Mouse (Mus musculus) megakaryocyte, adult 5-6 weeks (primary cell): ENCODE measurements around the gene Otub2. TPM values are rescaled to one million over a fixed set of nuclear protein-coding genes. Genes with fewer than 3 reads are reported as not detected.

Source experiments
- ATAC-seq: 2 replicates; pipeline ENCODE4 v1.8.0; 2016; ENCODE audit warnings: mild to moderate bottlenecking, inconsistent platforms; ENCODE audit not compliant: poor library complexity, severe bottlenecking
- total RNA-seq, 2 experiments: library from RNA; stranded (forward) in 1 of 2; stranded (reverse) in 1 of 2; fragments of 153-499, 151-499 nt in 1 of 2; fragments of 221-1000, 200-1000 nt in 1 of 2; gene quantifications; 2 replicates each; pipeline versions ENCODE4 v1.2.3 to v1.2.4; 2015 to 2017

Otub2 gene
- total RNA-seq, 2 experiments from 2014 or later = 0.77 to 1.1 TPM

- no peak for ATAC-seq
Measured at GRCm38 (mm10) chr12:103370861-103371260, 17.6 kb upstream of the Otub2 start.

GRCm38 (mm10) chr12:103371711-103372110 is 16.8 kb upstream of the Otub2 start:
- ATAC-seq = peak; percentile 70

DNA sequence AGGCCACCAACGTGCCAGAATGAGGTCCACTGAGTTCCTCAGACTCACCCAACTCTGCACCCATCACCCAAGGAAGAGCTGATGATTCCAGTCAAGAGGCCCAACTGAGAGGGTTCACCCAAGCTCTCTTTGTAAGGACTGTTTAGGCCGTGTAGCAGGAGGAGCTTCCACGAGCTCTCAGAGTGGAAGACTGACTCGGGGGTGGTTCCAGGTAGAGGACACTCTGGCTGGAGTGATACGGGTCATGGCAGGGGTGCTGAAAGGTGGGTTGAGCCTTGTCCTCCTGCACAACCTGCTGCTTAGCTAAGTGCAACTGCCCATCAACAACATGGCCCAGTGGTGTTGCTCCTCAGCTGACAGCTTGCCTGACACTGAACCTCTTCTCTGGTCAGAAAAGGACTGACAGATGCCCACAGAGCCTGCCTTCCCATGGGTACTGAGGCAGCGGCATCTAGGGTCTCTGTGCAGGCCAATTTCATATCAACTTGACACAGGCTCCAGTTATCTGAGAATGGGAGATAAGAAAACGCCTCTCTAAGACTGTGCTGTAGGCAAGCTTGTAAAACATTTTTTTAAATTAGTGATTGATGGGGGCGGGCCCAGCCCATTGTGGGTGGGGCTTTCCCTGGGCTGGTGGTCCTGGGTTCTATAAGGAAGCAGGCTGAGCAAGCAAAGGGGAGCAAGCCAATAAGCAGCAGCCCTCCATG is 14.8 kb upstream of the Otub2 start:
- ATAC-seq = no peak

GRCm38 (mm10) chr12:103376124-103376523 is 12.4 kb upstream of the Otub2 start:
- no peak for ATAC-seq

- no peak for ATAC-seq
Measured at GRCm38 (mm10) chr12:103376774-103377173, 11.7 kb upstream of the Otub2 start.

DNA sequence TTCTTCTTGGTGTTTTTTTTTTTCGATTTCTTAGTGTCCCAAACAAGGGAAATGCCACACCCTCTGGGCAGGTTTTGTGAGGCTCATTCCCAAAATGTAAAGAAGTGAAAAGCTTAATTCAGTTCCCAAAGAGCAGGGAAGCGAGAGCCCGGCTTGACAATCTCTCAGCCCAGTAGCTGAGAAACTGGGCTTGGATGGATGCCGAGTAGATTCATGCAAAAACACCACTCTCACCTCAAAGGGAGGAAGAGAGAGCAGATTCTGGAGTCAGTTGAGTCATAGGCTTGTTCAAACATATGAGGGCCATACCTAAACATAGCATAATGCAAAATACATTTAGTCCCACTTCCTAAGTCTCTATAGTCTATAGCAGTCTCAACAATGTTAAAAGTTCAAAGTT is 8.3 kb upstream of the Otub2 start:
- no peak for ATAC-seq

- ATAC-seq = no peak
Measured at GRCm38 (mm10) chr12:103389348-103389727, 856 bp downstream of the Otub2 start.

- ATAC-seq = no peak
Measured at GRCm38 (mm10) chr12:103389982-103390381, 1.5 kb downstream of the Otub2 start.

DNA sequence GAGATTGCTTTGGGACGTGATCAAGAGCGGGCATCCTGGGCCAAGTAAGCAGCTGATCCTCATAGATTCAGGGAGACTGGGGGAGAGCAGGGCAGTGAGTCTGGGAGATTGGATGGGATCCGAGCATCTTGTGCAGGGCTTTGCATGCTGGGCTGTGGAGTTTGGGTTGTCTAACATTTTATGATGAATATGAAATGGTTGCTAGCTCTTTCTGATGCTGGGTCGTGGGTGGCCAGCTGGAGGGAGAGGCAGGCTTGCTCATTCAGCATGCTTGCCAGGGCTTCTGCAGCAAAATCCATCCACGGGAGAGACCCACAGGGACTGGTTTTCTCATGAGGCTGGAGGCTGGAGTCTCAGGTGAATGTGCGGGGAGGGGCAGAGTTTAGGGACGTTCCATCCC is 2.6 kb downstream of the Otub2 start:
- no peak for ATAC-seq

- peak; percentile 60 for ATAC-seq
Measured at GRCm38 (mm10) chr12:103393528-103393927, 5.0 kb downstream of the Otub2 start.

GRCm38 (mm10) chr12:103395486-103396275 is 7.2 kb downstream of the Otub2 start:
- no peak for ATAC-seq

- no peak for ATAC-seq
Measured at GRCm38 (mm10) chr12:103396751-103397150, 8.3 kb downstream of the Otub2 start.

GRCm38 (mm10) chr12:103404131-103404530 is 15.6 kb downstream of the Otub2 start:
- ATAC-seq = no peak

- no peak for ATAC-seq
Measured at GRCm38 (mm10) chr12:103407720-103408119, 19.2 kb downstream of the Otub2 start, which contains the start of gene 9330161L09Rik. TSS of gene 9330161L09Rik (minus strand) at chr12:103407820.

DNA sequence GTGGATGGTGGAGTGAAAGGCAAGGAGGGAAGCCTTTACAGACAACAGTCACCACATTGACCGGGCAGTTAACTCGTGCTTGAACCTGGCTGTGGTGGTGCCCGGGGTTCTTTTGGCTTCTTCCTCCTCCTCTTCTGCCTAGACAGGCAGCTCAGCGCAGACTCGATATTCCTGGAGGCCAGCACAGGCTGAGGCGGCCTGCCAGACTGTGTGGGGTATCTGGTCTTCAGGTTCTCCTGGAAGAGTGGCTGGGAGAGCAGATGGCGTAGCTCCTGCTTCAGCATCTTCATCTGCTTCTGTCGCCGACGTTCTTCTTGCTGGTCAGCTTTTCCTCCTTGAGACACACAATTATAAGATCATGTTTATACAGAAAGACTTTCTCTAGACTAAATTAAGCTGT is 19.7 kb downstream of the Otub2 start:
- ATAC-seq = no peak

GRCm38 (mm10) chr12:103425016-103425728 is 36.7 kb downstream of the Otub2 start:
- 0 out of 2 replicates have a peak, but pooled peaks have one; percentile 1 for ATAC-seq

GRCm38 (mm10) chr12:103425729-103426470 is 37.4 kb downstream of the Otub2 start, which contains the start of gene Ddx24:
TSS of gene Ddx24 (minus strand) at chr12:103425830.
- ATAC-seq = peak; percentile 98

DNA sequence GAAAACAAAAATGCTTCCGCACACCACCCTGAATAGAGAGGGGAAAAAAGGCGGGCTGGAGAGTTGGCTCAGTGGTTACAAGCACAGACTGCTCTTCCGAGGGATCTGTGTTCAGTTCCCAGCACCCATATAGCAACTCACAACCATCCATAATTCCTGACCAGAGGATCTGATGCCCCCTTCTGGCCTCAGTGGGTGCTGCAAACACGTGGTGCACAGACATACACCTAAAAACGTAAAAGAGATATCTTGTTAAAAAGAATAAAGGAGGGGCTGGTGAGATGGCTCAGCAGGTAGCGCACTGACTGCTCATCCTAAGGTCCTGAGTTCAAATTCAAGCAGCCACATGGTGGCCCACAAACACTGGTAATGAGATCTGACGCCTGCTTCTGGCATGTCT is 38.2 kb downstream of the Otub2 start:
- ATAC-seq = no peak

- ATAC-seq = no peak
Measured at GRCm38 (mm10) chr12:103433430-103433829, 44.9 kb downstream of the Otub2 start.

DNA sequence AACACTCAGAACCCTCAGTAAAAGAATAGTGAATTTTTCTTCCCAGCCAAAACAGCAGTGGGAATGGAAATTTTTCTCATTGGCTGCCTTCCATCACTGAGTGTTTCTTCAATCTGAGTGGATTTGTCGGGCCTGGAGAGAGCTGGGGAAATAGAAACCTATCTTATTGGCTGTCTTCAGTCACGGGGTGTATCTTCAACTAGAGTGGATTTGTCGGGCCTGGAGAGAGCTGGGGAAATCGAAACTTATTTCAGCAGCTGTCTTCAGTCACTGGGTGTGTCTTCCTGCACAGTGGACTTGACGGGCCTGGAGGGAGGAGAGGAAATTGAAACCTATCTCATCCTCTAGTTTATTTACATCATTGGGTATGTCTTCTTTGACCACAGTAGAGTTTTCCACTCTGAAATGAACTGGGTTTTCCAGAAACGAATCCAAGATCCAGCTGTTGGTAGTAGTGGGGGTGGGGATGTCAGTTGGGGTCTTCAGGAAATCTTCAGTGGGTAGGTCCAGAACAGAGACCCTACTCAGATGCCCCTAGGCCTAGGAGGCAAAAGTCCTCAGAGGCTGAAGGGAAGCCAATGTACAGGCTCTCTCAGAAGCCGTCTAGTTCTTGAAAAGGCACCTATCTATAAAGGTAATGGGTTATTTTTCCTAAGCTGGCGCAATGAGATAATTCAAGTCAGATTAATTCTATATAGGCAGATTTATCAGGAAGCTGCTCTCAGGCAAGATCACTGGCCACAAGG is 45.7 kb downstream of the Otub2 start, which contains the start of gene Ifi27:
Gene Ifi27 (plus strand): TSS at position 226 of the 746 bp plus-strand sequence.
- ATAC-seq = peak; percentile 94
